Mouse (Mus musculus) midbrain, embryonic 11.5 days (tissue): Measurements from ENCODE around the gene Tomm5. TPM values are rescaled to one million over a fixed set of nuclear protein-coding genes. Genes with fewer than 3 reads are reported as not detected.

Experiments used
- ATAC-seq: fragments of 200-750 bp; cut with Nextera tagmentation; 2 replicates; pipeline ENCODE4 v1.8.0; 2017; ENCODE audit warnings: moderate TSS enrichment, moderate library complexity; ENCODE audit not compliant: low FRiP score
- DNase-seq: peaks from one replicate; pipeline ENCODE4 v3.0.0; 2015; ENCODE audit warnings: low spot score; ENCODE audit errors: missing footprints
- H3K27ac ChIP-seq: fragments of 300-500 bp; sonication (generic); 2 replicates; pipeline ENCODE4 v1.5.1; 2014; ENCODE audit warnings: low read depth, low read length
- H3K27me3 ChIP-seq: fragments of 300-500 bp; sonication (generic); 2 replicates; pipeline ENCODE4 v1.6.1; 2014; ENCODE audit warnings: mild to moderate bottlenecking, low read length, moderate library complexity, mixed read lengths; ENCODE audit not compliant: control insufficient read depth, insufficient read depth
- H3K36me3 ChIP-seq: fragments of 300-500 bp; sonication (generic); 2 replicates; pipeline ENCODE4 v1.6.1; 2014; ENCODE audit warnings: mild to moderate bottlenecking, low read length, moderate library complexity, mixed read lengths; ENCODE audit not compliant: control insufficient read depth, insufficient read depth
- H3K4me1 ChIP-seq: fragments of 300-500 bp; sonication (generic); 2 replicates; pipeline ENCODE4 v1.6.1; 2014; ENCODE audit warnings: low read length; ENCODE audit not compliant: control insufficient read depth, insufficient read depth
- H3K4me2 ChIP-seq: fragments of 300-500 bp; sonication (generic); 2 replicates; pipeline ENCODE4 v1.6.1; 2014; ENCODE audit warnings: mild to moderate bottlenecking, moderate library complexity
- H3K4me3 ChIP-seq: fragments of 300-500 bp; sonication (generic); 2 replicates; pipeline ENCODE4 v1.5.1; 2014; ENCODE audit warnings: low read depth, low read length
- H3K9ac ChIP-seq: fragments of 300-500 bp; sonication (generic); 2 replicates; pipeline ENCODE4 v1.6.1; 2014; ENCODE audit warnings: low read length
- H3K9me3 ChIP-seq: fragments of 300-500 bp; sonication (generic); 2 replicates; pipeline ENCODE4 v1.6.1; 2016; ENCODE audit warnings: low read length; ENCODE audit not compliant: control insufficient read depth
- WGBS: fragments of 180-500 bp; shearing (Covaris S2); extraction: QIAGEN DNeasy Blood & Tissue Kit; methylation state at CpG from one replicate; pipeline ENCODE4 v1.1.7; 2014; 5-methylcytosine and 5-hydroxymethylcytosine counted together
- polyA plus RNA-seq: library from polyadenylated mRNA; unstranded; fragments of >200 nt; fragmentation: Nextera tagmentation; extraction: Ambion mirVana; gene quantifications from 2 replicates; pipeline ENCODE4 v1.2.1, GENCODE M21; 2014

The Tomm5 gene
- polyA plus RNA-seq, result 166 and 185 TPM in 2 replicates

DNA sequence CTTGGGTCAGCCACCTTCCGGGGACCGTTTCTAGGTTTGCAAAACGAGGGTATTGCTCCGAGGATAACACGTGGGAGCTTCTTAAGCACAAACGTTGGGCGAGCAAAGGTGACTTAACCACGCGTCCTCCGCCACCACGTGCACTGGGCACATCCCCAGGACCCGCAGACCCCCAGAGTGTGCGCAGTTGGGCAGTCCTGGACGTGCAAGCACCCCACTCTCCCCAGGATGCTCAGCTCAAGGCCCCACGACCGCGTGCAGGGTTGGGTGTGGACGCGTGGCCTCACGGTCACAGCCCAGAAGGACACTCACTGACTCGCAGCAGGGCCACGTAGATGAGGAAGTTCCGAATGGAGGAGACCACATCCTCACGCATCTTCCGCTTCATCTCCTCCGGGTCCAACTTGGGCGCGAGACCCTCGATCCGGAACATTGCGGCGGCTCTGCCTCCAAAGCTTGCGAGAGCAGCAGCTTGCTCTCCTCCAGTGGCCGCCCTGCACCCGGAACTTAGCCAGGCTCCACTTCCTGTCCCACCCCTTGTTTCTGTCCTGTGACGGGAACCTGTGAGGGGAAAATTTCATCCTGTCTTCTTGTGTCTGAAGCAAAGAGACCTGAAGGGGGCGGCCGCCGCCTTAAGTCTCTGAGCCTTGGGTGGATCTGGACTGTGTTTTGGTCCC, at the start of gene Tomm5:
Gene Tomm5 (minus strand): TSS at position 514 of the 677 bp plus-strand sequence.
- no peaks in the 10 kb centered on the region for H3K36me3 ChIP-seq
- H3K27ac ChIP-seq, result no peak within 1 kb of the TSS

DNA sequence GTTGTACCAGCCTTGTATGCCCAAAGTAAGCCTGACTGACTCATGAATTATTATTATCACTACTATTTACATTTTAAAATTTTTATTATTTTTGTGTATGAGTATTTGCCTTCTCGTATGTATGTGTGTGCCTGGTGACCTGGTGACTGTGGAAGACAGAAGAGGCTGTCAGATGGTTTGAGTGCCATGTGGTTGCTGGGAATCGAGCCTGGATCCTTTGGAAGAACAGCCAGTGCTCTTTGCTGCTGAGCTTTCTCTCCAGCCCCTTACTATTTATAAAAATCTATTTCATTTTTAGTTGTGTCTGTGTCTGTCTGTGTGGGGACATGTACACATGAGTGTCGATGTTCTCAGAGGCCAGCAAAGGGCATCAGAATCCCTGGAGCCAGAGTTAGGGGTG, 48.5 kb upstream of the Tomm5 start:
- 82% methylated on average over 3 of the region's 3 CpGs for WGBS
- DNase-seq, result no peak
- Histone ChIP-seq H3K4me2 (no peak overlapping the region), H3K27ac (no peak overlapping the region), H3K4me3 (no peak overlapping the region), H3K4me1 (no peaks in the 10 kb centered on the region), H3K27me3 (no peaks in the 10 kb centered on the region), H3K9me3 (no peaks in the 10 kb centered on the region), H3K36me3 (no peaks in the 10 kb centered on the region), H3K9ac (no peak overlapping the region)
- no peak for ATAC-seq

More for the DNA sequence above, at the start of gene Tomm5:
- H3K4me1 ChIP-seq, result peaks cover 7% of the 10 kb centered on the region
- H3K9me3 ChIP-seq, result no peaks in the 10 kb centered on the region
- H3K9ac ChIP-seq, result peak within 1 kb of the TSS; percentile 90
- H3K27me3 ChIP-seq, result no peaks in the 10 kb centered on the region
- peak within 1 kb of the TSS; percentile 75 for H3K4me2 ChIP-seq
- WGBS, result under 1% methylated on average over 39 of the region's 39 CpGs
- H3K4me3 ChIP-seq, result peak within 1 kb of the TSS; percentile 88
- DNase-seq (peak; percentile 95), ATAC-seq (peak; percentile 95)

DNA sequence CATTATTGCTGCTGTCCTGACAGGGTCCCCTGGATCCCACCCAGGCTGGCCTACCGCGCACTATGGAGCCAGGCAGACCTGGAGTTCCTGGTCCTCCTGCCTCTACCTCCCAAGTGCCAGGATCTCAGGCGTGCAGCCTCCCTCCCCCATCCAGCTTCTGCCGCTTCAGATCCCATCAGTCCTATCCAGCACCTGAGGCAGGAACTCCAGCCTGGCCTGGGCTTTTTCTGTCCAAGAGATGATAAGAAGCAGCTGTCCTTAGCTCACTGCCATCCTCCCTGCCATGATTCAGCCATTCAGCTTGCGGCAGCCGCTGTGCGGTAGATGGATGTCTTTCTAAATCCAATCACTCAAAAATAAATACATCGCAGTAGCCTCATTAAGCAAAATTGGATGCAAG, 35.1 kb upstream of the Tomm5 start:
- ATAC-seq (no peak), DNase-seq (no peak)
- 71% methylated on average over 8 of the region's 8 CpGs for WGBS
- Histone ChIP-seq H3K4me2 (no peak overlapping the region), H3K27ac (no peak overlapping the region), H3K9me3 (no peaks in the 10 kb centered on the region), H3K4me3 (no peak overlapping the region), H3K4me1 (no peaks in the 10 kb centered on the region; the same call in 1 of the 2 replicates), H3K27me3 (no peaks in the 10 kb centered on the region), H3K36me3 (no peaks in the 10 kb centered on the region), H3K9ac (no peak overlapping the region)

DNA sequence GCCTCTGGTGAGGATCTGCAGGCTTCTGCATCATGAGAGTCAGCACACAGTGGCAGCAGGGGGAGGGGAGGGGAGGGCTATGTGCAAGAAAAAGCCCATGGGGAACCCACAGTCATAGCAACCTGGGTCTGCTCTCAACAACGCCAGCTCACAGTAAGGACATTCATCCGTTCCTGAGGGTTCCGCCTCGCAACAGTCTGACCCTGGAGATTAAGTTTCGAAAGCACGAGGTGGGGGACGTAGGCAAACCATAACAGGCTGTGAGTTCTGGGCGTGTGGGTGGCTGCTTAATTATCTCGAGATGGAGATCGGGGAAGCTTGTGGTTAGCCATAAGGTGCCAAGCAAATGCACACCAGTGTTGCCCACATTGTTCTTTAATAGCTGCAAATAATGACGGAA, 34.5 kb upstream of the Tomm5 start:
- no peaks in the 10 kb centered on the region for H3K36me3 ChIP-seq
- H3K4me1 ChIP-seq, result no peaks in the 10 kb centered on the region; the same call in 1 of the 2 replicates
- H3K27me3 ChIP-seq, result no peaks in the 10 kb centered on the region
- ATAC-seq (no peak), DNase-seq (peak; percentile 83)
- H3K4me2 ChIP-seq, result no peak overlapping the region
- 38% methylated on average over 11 of the region's 11 CpGs for WGBS
- H3K9ac ChIP-seq, result no peak overlapping the region
- no peak overlapping the region for H3K27ac ChIP-seq
- H3K4me3 ChIP-seq, result no peak overlapping the region
- H3K9me3 ChIP-seq, result no peaks in the 10 kb centered on the region

DNA sequence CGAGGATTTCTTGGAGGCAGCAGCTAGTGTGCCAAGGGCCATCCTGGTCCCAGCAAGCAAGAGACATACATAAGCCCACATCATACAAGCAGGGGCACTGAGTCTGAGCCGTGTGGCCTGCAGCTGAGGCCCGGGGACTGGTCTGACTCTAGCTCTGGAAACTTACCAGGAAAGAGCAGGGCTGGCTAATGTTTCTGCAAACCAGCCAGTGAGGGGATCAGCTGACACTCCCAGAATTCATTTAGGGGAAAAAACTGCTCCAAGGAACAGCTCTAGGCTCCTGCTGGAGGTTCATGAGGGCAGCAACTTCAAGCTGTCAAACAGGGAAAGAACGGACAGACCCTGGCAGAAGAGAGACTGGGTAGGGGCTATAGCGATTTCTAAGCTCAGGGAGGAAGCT, 33.9 kb upstream of the Tomm5 start:
- no peaks in the 10 kb centered on the region for H3K36me3 ChIP-seq
- no peak overlapping the region for H3K4me2 ChIP-seq
- H3K4me1 ChIP-seq, result no peaks in the 10 kb centered on the region; the same call in 1 of the 2 replicates
- WGBS, result 86% methylated on average over 5 of the region's 5 CpGs
- no peak overlapping the region for H3K4me3 ChIP-seq
- no peak overlapping the region for H3K27ac ChIP-seq
- no peaks in the 10 kb centered on the region for H3K27me3 ChIP-seq
- no peaks in the 10 kb centered on the region for H3K9me3 ChIP-seq
- no peak for DNase-seq
- H3K9ac ChIP-seq, result no peak overlapping the region
- no peak for ATAC-seq

DNA sequence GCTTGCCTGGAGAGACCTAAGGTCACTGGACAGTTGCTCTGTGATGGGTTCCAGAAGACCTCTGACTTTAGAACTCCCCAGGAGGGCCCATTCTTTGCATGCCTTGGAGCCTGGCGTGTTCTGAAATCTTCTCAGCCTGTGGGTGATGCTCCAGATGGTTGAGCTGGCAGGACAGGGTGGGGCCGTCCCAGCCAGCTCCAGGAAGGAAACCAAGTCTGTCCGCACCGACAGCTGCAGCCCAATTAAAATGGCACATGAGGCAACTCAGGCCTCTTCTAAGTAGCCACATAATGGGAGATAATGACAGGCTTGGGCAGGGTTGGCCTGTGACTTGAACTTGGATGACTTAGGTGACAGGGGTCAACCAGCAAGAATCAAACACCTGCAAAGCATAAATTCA, 29.7 kb upstream of the Tomm5 start:
- H3K4me1 ChIP-seq, result no peaks in the 10 kb centered on the region; the same call in 1 of the 2 replicates
- 73% methylated on average over 4 of the region's 4 CpGs for WGBS
- H3K27ac ChIP-seq, result no peak overlapping the region
- no peaks in the 10 kb centered on the region for H3K9me3 ChIP-seq
- no peak overlapping the region for H3K9ac ChIP-seq
- no peak overlapping the region for H3K4me3 ChIP-seq
- H3K4me2 ChIP-seq, result no peak overlapping the region
- no peak for DNase-seq
- no peaks in the 10 kb centered on the region for H3K36me3 ChIP-seq
- no peak for ATAC-seq
- H3K27me3 ChIP-seq, result no peaks in the 10 kb centered on the region

DNA sequence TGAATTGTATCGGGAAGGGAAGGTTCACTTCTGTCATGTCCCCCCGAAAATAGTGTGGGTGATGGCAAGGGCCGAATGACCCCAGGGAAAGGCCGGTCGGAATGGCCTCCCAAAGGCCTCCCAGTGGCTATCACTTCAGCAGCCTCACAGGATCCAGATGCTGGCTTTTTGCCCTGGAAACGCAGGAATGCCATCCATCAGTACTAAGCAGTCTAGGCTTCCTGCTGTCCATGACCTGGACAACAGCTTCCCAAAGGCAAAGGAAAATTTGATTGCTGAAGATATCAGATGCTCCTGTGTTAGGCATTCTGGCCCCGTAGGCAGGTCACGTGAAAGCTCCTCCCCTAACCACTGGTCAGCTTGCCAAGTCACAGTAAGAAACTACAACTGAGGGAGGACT, 26.6 kb upstream of the Tomm5 start:
- Histone ChIP-seq H3K9me3 (no peaks in the 10 kb centered on the region), H3K4me3 (no peak overlapping the region), H3K27ac (no peak overlapping the region), H3K9ac (no peak overlapping the region), H3K27me3 (no peaks in the 10 kb centered on the region), H3K36me3 (no peaks in the 10 kb centered on the region), H3K4me1 (no peaks in the 10 kb centered on the region), H3K4me2 (no peak overlapping the region)
- ATAC-seq, result no peak
- DNase-seq, result no peak
- WGBS, result 84% methylated on average over 8 of the region's 8 CpGs

DNA sequence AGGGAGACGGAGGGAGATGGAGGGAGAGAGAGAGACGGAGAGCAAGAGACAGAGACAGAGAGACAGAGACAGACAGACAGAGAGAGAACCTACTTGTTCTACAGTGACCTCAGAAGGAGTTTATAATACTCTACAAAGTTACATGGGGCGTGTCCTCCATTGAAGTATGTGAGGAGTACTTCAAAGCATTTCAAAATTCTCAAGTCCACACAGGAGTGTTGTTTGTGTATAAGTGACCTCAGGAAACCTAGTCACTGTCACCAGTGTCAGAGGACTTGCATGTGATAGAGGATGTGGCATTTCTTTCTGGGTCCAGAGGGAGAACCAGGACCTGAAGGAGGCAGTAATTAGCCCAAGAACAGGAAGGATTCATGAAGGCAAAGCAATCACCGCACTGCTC, 23.1 kb upstream of the Tomm5 start:
- H3K4me1 ChIP-seq, result no peaks in the 10 kb centered on the region
- ATAC-seq, result no peak
- no peaks in the 10 kb centered on the region for H3K27me3 ChIP-seq
- H3K4me2 ChIP-seq, result no peak overlapping the region
- H3K36me3 ChIP-seq, result no peaks in the 10 kb centered on the region
- WGBS, result 76% methylated on average over 4 of the region's 4 CpGs
- no peaks in the 10 kb centered on the region for H3K9me3 ChIP-seq
- no peak overlapping the region for H3K9ac ChIP-seq
- H3K4me3 ChIP-seq, result no peak overlapping the region
- no peak for DNase-seq
- H3K27ac ChIP-seq, result no peak overlapping the region

DNA sequence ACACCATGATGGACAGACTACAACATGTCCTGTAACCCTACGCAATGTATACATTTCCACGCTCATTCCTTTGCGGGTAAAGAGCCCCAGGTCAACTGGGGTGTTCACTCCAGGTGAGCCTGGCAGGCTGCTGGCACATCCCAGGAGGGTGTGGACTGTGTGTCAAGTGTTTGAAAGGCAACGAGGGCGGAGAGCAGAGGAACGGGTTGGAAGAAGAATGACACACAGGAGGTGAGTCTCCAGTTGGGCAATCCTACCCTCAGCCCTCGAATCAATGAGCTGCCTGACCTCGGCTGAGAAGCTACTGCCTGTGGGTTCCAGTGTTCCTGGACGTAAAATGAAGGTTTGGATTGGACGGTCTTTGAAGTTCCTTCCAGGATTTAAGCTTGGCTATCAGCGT, 13.4 kb upstream of the Tomm5 start:
- 87% methylated on average over 11 of the region's 11 CpGs for WGBS
- no peaks in the 10 kb centered on the region for H3K27me3 ChIP-seq
- H3K27ac ChIP-seq, result no peak overlapping the region
- H3K36me3 ChIP-seq, result no peaks in the 10 kb centered on the region
- H3K9me3 ChIP-seq, result no peaks in the 10 kb centered on the region
- no peak overlapping the region for H3K9ac ChIP-seq
- DNase-seq, result no peak
- H3K4me1 ChIP-seq, result no peaks in the 10 kb centered on the region
- no peak for ATAC-seq
- no peak overlapping the region for H3K4me3 ChIP-seq
- H3K4me2 ChIP-seq, result no peak overlapping the region
